Mouse (Mus musculus): ENCODE results near the gene Gtf2h3.

- no peak for TF ChIP-seq CTCF (IDR thresholded peaks at IDR 0.05; ENCODE audit: low read depth, low read length)
- TF ChIP-seq EP300 (IDR thresholded peaks at IDR 0.05; ENCODE audit: insufficient read depth, low read depth, low read length) = no peak
Measured at GRCm38 (mm10) chr5:124637300-124637699, 58.4 kb downstream of the Gtf2h3 start.

Measured in ES-Bruce4 (cell line).